Mouse (Mus musculus): ENCODE data around the gene Stambpl1.

The Stambpl1 gene

GRCm38 (mm10) chr19:34192008-34192963, at the start of gene Stambpl1:
Gene Stambpl1, plus strand, starts transcription at chr19:34192229.
- peak; percentile 45 for DNase-seq (ENCODE audit: low read depth, low spot score)

GRCm38 (mm10) chr19:34148421-34148820, 43.6 kb upstream of the Stambpl1 start:
- no peak for DNase-seq (ENCODE audit: low read depth, low spot score)

GRCm38 (mm10) chr19:34151909-34152308, 40.1 kb upstream of the Stambpl1 start:
- no peak for DNase-seq (ENCODE audit: low read depth, low spot score)

- DNase-seq (ENCODE audit: low read depth, low spot score), result no peak
These were observed 38.5 kb upstream of the Stambpl1 start for GRCm38 (mm10) chr19:34153263-34154144.

- DNase-seq (ENCODE audit: low read depth, low spot score), result no peak
These were observed 29.3 kb upstream of the Stambpl1 start for GRCm38 (mm10) chr19:34162693-34163092.

- DNase-seq (ENCODE audit: low read depth, low spot score), result no peak
These were observed 26.1 kb upstream of the Stambpl1 start, which contains the start of gene Ankrd22 for GRCm38 (mm10) chr19:34165891-34166290. Gene Ankrd22, minus strand, starts transcription at chr19:34166053.

GRCm38 (mm10) chr19:34166386-34166785, 25.6 kb upstream of the Stambpl1 start:
- no peak for DNase-seq (ENCODE audit: low read depth, low spot score)

GRCm38 (mm10) chr19:34167896-34168661, 23.9 kb upstream of the Stambpl1 start:
- DNase-seq (ENCODE audit: low read depth, low spot score), result no peak

- no peak for DNase-seq (ENCODE audit: low read depth, low spot score)
These were observed 22.9 kb upstream of the Stambpl1 start for GRCm38 (mm10) chr19:34169121-34169520.

GRCm38 (mm10) chr19:34171167-34171566, 20.9 kb upstream of the Stambpl1 start:
- DNase-seq (ENCODE audit: low read depth, low spot score), result no peak

- DNase-seq (ENCODE audit: low read depth, low spot score), result no peak
These were observed 18.0 kb upstream of the Stambpl1 start for GRCm38 (mm10) chr19:34174004-34174403.

GRCm38 (mm10) chr19:34179136-34179535, 12.9 kb upstream of the Stambpl1 start:
- no peak for DNase-seq (ENCODE audit: low read depth, low spot score)

- no peak for DNase-seq (ENCODE audit: low read depth, low spot score)
These were observed 11.7 kb upstream of the Stambpl1 start for GRCm38 (mm10) chr19:34180316-34180715.

- no peak for DNase-seq (ENCODE audit: low read depth, low spot score)
These were observed 10.8 kb upstream of the Stambpl1 start for GRCm38 (mm10) chr19:34181234-34181633.

GRCm38 (mm10) chr19:34182490-34182889, 9.5 kb upstream of the Stambpl1 start:
- DNase-seq (ENCODE audit: low read depth, low spot score), result no peak

- no peak for DNase-seq (ENCODE audit: low read depth, low spot score)
These were observed 5.2 kb upstream of the Stambpl1 start for GRCm38 (mm10) chr19:34186845-34187244.

- peak; percentile 22 for DNase-seq (ENCODE audit: low read depth, low spot score)
These were observed 403 bp upstream of the Stambpl1 start for GRCm38 (mm10) chr19:34191645-34192007.

- no peak for DNase-seq (ENCODE audit: low read depth, low spot score)
These were observed 1.1 kb downstream of the Stambpl1 start for GRCm38 (mm10) chr19:34193149-34193548.

- DNase-seq (ENCODE audit: low read depth, low spot score), result no peak
These were observed 1.7 kb downstream of the Stambpl1 start for GRCm38 (mm10) chr19:34193683-34194082.

GRCm38 (mm10) chr19:34194132-34194745, 2.2 kb downstream of the Stambpl1 start:
- no peak for DNase-seq (ENCODE audit: low read depth, low spot score)

GRCm38 (mm10) chr19:34195031-34195430, 3.0 kb downstream of the Stambpl1 start:
- DNase-seq (ENCODE audit: low read depth, low spot score), result no peak

Data from brain, embryonic 18.5 days (tissue).